Mouse (Mus musculus) testis, adult 2 months (tissue): ENCODE results near the gene C77080.

Experiments used
- CTCF ChIP-seq: fragments of 200-500 bp; IDR thresholded peaks from 2 replicates; pipeline ENCODE4 v1.5.1; 2012; ENCODE audit warnings: low read depth, mild to moderate bottlenecking, inconsistent platforms, low read length, moderate library complexity; ENCODE audit not compliant: control insufficient read depth, insufficient read depth, insufficient replicate concordance
- POLR2A ChIP-seq: fragments of 200-500 bp; IDR thresholded peaks from 2 replicates; pipeline ENCODE4 v1.6.1; 2012; ENCODE audit warnings: low read depth, mild to moderate bottlenecking, inconsistent platforms, low read length, moderate library complexity; ENCODE audit not compliant: control insufficient read depth

DNA sequence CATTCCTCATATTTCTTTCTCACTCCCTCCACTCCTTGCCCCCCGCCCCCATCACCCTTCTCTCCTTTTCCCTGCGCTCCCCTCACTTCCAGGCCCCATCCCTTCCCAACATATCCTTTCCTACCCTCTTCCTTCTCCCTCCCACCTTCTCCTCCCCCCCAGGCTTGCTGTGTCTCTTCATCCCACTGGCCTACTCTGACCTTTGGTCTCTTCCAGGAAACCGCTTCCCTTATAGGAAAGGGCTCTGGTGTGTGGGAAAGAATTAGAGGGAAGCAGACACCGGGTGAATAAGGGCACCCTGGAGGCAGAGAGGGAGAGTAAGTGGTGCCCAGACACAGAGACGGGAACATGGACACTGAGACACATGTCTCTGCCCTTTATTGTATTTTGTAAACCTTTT lies 69.5 kb downstream of the C77080 start:
- TF ChIP-seq CTCF (no peak), POLR2A (no peak)
